Mouse (Mus musculus): ENCODE data around the gene Ppt2.

- no peak for TF ChIP-seq CTCF (IDR thresholded peaks at IDR 0.05)
- TF ChIP-seq EP300 (IDR thresholded peaks at IDR 0.05), result no peak
Measured at GRCm38 (mm10) chr17:34652546-34652945, 24.2 kb upstream of the Ppt2 start.
